Mouse (Mus musculus) hindbrain, embryonic 11.5 days (tissue): ENCODE measurements at regions not wholly inside any gene's neighbourhood (a gene's known extent, or its start where the extent isn't known, plus 50 kb on each side); places are given as distances from the start of the nearest gene placed in this dataset.

ENCODE experiments used
- ATAC-seq: fragments of 200-750 bp; cut with Nextera tagmentation; 2 replicates; pipeline ENCODE4 v1.8.0; 2017; ENCODE audit warnings: mild to moderate bottlenecking, moderate TSS enrichment, moderate library complexity; ENCODE audit not compliant: low FRiP score
- DNase-seq: peaks from one replicate; pipeline ENCODE4 v3.0.0-alpha.2; 2015; ENCODE audit warnings: low spot score
- H3K27ac ChIP-seq: fragments of 300-500 bp; sonication (generic); 2 replicates; pipeline ENCODE4 v1.5.1; 2014; ENCODE audit warnings: mild to moderate bottlenecking, low read depth, low read length
- H3K27me3 ChIP-seq: fragments of 300-500 bp; sonication (generic); 2 replicates; pipeline ENCODE4 v1.6.1; 2014; ENCODE audit warnings: mild to moderate bottlenecking, low read length, moderate library complexity, mixed read lengths; ENCODE audit not compliant: control insufficient read depth, insufficient read depth
- H3K36me3 ChIP-seq: fragments of 300-500 bp; sonication (generic); 2 replicates; pipeline ENCODE4 v1.6.1; 2014; ENCODE audit warnings: mild to moderate bottlenecking, low read length, moderate library complexity, mixed read lengths; ENCODE audit not compliant: control insufficient read depth, insufficient read depth
- H3K4me1 ChIP-seq: fragments of 300-500 bp; sonication (generic); replicated peaks from 2 replicates; pipeline ENCODE4 v1.6.1; 2014; ENCODE audit warnings: low read length, mixed read lengths; ENCODE audit not compliant: control insufficient read depth, insufficient read depth
- H3K4me2 ChIP-seq: fragments of 300-500 bp; sonication (generic); replicated peaks from 2 replicates; pipeline ENCODE4 v1.6.1; 2014; ENCODE audit warnings: mild to moderate bottlenecking, low read depth, low read length
- H3K4me3 ChIP-seq: fragments of 300-500 bp; sonication (generic); 2 replicates; pipeline ENCODE4 v1.5.1; 2014; ENCODE audit warnings: low read depth, low read length
- H3K9ac ChIP-seq: fragments of 300-500 bp; sonication (generic); 2 replicates; pipeline ENCODE4 v1.6.1; 2014; ENCODE audit warnings: low read depth, low read length
- H3K9me3 ChIP-seq: fragments of 300-500 bp; sonication (generic); 2 replicates; pipeline ENCODE4 v1.6.1; 2016; ENCODE audit warnings: low read length; ENCODE audit not compliant: control insufficient read depth
- WGBS: fragments of 180-500 bp; shearing (Covaris S2); extraction: QIAGEN DNeasy Blood & Tissue Kit; methylation state at CpG from one replicate; pipeline ENCODE4 v1.1.7; 2014; 5-methylcytosine and 5-hydroxymethylcytosine counted together

- Histone ChIP-seq H3K9me3 (no peaks in the 10 kb centered on the region), H3K4me3 (no peak overlapping the region), H3K27me3 (peaks cover 2% of the 10 kb centered on the region; the same call in 1 of the 2 replicates), H3K9ac (no peak overlapping the region; the same call in 1 of the 2 replicates), H3K4me2 (no peak overlapping the region), H3K27ac (peak overlapping the region; percentile 27; the same call in 1 of the 2 replicates), H3K36me3 (no peaks in the 10 kb centered on the region), H3K4me1 (peaks cover 3% of the 10 kb centered on the region; the same call in 1 of the 2 replicates)
- ATAC-seq (0 out of 2 replicates have a peak, but pooled peaks have one; percentile 38), DNase-seq (no peak)
- WGBS = 32% methylated on average over 4 of the region's 4 CpGs
Observed at GRCm38 (mm10) chr2:159003187-159003497, 208.5 kb downstream of the Dhx35 start.

GRCm38 (mm10) chr2:159004417-159004816, 209.8 kb downstream of the Dhx35 start:
- Histone ChIP-seq H3K27ac (no peak overlapping the region), H3K9me3 (no peaks in the 10 kb centered on the region), H3K4me1 (peaks cover 3% of the 10 kb centered on the region; the same call in 1 of the 2 replicates), H3K36me3 (no peaks in the 10 kb centered on the region), H3K9ac (no peak overlapping the region), H3K27me3 (peaks cover 2% of the 10 kb centered on the region; the same call in 1 of the 2 replicates), H3K4me3 (no peak overlapping the region), H3K4me2 (no peak overlapping the region)
- ATAC-seq (no peak), DNase-seq (no peak)
- WGBS = 77% methylated on average over 9 of the region's 9 CpGs

- H3K9ac ChIP-seq = no peak overlapping the region
- no peaks in the 10 kb centered on the region for H3K4me1 ChIP-seq
- H3K27me3 ChIP-seq = no peaks in the 10 kb centered on the region
- no peak overlapping the region for H3K4me2 ChIP-seq
- no peaks in the 10 kb centered on the region for H3K36me3 ChIP-seq
- H3K4me3 ChIP-seq = no peak overlapping the region
- ATAC-seq = no peak
- H3K27ac ChIP-seq = no peak overlapping the region
- H3K9me3 ChIP-seq = no peaks in the 10 kb centered on the region
- whole genome bisulfite sequencing = 89% methylated on average over 4 of the region's 4 CpGs
- DNase-seq = no peak
Observed at GRCm38 (mm10) chr2:159012725-159013124, 218.1 kb downstream of the Dhx35 start.

GRCm38 (mm10) chr2:159014553-159014952, 219.9 kb downstream of the Dhx35 start:
- H3K4me1 ChIP-seq = no peaks in the 10 kb centered on the region
- no peaks in the 10 kb centered on the region for H3K36me3 ChIP-seq
- no peak overlapping the region for H3K4me3 ChIP-seq
- no peak overlapping the region for H3K9ac ChIP-seq
- no peak overlapping the region for H3K4me2 ChIP-seq
- ATAC-seq (no peak), DNase-seq (no peak)
- H3K27ac ChIP-seq = no peak overlapping the region
- H3K27me3 ChIP-seq = no peaks in the 10 kb centered on the region
- WGBS = 69% methylated on average over 8 of the region's 8 CpGs
- no peaks in the 10 kb centered on the region for H3K9me3 ChIP-seq

- ATAC-seq (no peak), DNase-seq (no peak)
- Histone ChIP-seq H3K9ac (no peak overlapping the region), H3K4me3 (no peak overlapping the region), H3K27me3 (no peaks in the 10 kb centered on the region), H3K27ac (no peak overlapping the region), H3K9me3 (no peaks in the 10 kb centered on the region), H3K4me1 (no peaks in the 10 kb centered on the region), H3K36me3 (no peaks in the 10 kb centered on the region), H3K4me2 (no peak overlapping the region)
- WGBS = 58% methylated on average over 4 of the region's 4 CpGs
Observed at GRCm38 (mm10) chr2:159019921-159020534, 225.4 kb downstream of the Dhx35 start.

GRCm38 (mm10) chr2:159032147-159032546, 237.5 kb downstream of the Dhx35 start:
- Histone ChIP-seq H3K4me2 (no peak overlapping the region), H3K27me3 (no peaks in the 10 kb centered on the region), H3K27ac (no peak overlapping the region), H3K9ac (no peak overlapping the region), H3K36me3 (no peaks in the 10 kb centered on the region), H3K9me3 (no peaks in the 10 kb centered on the region), H3K4me3 (no peak overlapping the region), H3K4me1 (no peaks in the 10 kb centered on the region)
- ATAC-seq = no peak
- 83% methylated on average over 8 of the region's 8 CpGs for WGBS
- no peak for DNase-seq

- no peak overlapping the region for H3K4me3 ChIP-seq
- H3K9me3 ChIP-seq = no peaks in the 10 kb centered on the region
- ATAC-seq (no peak), DNase-seq (no peak)
- no peaks in the 10 kb centered on the region for H3K4me1 ChIP-seq
- 61% methylated on average over 4 of the region's 4 CpGs for WGBS
- no peak overlapping the region for H3K9ac ChIP-seq
- no peak overlapping the region for H3K4me2 ChIP-seq
- H3K27me3 ChIP-seq = no peaks in the 10 kb centered on the region
- no peak overlapping the region for H3K27ac ChIP-seq
- no peaks in the 10 kb centered on the region for H3K36me3 ChIP-seq
Observed at GRCm38 (mm10) chr2:159039916-159040315, 245.3 kb downstream of the Dhx35 start.

- Histone ChIP-seq H3K9me3 (no peaks in the 10 kb centered on the region), H3K27ac (no peak overlapping the region), H3K4me3 (no peak overlapping the region), H3K4me1 (no peaks in the 10 kb centered on the region), H3K36me3 (no peaks in the 10 kb centered on the region), H3K4me2 (no peak overlapping the region), H3K9ac (no peak overlapping the region), H3K27me3 (no peaks in the 10 kb centered on the region)
- DNase-seq (no peak), ATAC-seq (peak; percentile 33; the same call in 1 of the 2 replicates)
- 65% methylated on average over 10 of the region's 10 CpGs for WGBS
Observed at GRCm38 (mm10) chr2:159053534-159053933, 258.9 kb downstream of the Dhx35 start.

- Histone ChIP-seq H3K4me2 (no peak overlapping the region), H3K4me3 (no peak overlapping the region), H3K9me3 (no peaks in the 10 kb centered on the region), H3K36me3 (no peaks in the 10 kb centered on the region), H3K9ac (no peak overlapping the region), H3K27ac (no peak overlapping the region), H3K27me3 (no peaks in the 10 kb centered on the region), H3K4me1 (no peaks in the 10 kb centered on the region)
- peak; percentile 78 for DNase-seq
- WGBS = 68% methylated on average over 4 of the region's 4 CpGs
- peak; percentile 61; the same call in 1 of the 2 replicates for ATAC-seq
Observed at GRCm38 (mm10) chr2:159053936-159054335, 259.3 kb downstream of the Dhx35 start.
